Mouse (Mus musculus): ENCODE measurements around the gene 4930556J24Rik.

DNA sequence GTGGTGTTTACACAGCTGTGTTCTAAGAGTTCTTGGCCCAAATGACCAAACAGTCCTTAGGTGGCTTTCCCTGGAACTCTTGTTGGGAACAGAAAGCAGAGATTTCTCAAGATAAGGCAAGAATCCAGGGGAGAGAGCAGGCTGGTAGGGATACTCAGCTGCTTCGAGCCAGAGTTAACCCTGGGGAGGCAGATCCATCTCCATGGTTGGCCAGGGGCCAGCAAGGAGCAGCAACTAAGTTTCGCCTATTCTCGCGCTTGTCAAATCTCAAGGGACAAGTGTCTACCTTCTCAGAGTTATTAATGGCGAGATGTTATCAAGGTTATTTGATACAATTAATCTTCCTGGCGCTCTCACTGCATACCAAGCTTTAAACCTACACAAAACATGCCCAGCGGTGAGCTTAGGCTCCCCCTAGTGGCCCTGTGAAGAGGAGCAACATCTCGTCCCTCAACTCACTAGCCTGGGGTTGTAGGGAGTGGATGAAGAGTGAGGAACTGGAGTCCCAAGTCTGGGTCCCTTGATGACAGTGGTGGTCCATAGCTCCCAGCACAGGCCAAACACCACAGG is 55.2 kb downstream of the 4930556J24Rik start:
- peak; percentile 81 for TF ChIP-seq CTCF (IDR thresholded peaks at IDR 0.05; ENCODE audit: low read depth, low read length)
- TF ChIP-seq POLR2A (IDR thresholded peaks at IDR 0.05; ENCODE audit: extremely low read depth, insufficient read depth, low read length): no peak
